Mouse (Mus musculus) gastrocnemius, adult 8-10 months (tissue): Measurements from ENCODE around the gene Egln1. TPM values are rescaled to one million over a fixed set of nuclear protein-coding genes. Genes with fewer than 3 reads are reported as not detected.

Experiments used
- DNase-seq, 2 experiments: peaks; one replicate each; pipeline ENCODE4 v3.0.0; 2022; ENCODE audit warnings: low spot score in 2 of 2
- total RNA-seq, 4 experiments: library from RNA; stranded (reverse); gene quantifications; 2 replicates each; pipeline ENCODE4 v1.2.4; 2022

Gene Egln1
- total RNA-seq, 4 experiments from 2014 or later = 170 to 209 (median 181) TPM

DNA sequence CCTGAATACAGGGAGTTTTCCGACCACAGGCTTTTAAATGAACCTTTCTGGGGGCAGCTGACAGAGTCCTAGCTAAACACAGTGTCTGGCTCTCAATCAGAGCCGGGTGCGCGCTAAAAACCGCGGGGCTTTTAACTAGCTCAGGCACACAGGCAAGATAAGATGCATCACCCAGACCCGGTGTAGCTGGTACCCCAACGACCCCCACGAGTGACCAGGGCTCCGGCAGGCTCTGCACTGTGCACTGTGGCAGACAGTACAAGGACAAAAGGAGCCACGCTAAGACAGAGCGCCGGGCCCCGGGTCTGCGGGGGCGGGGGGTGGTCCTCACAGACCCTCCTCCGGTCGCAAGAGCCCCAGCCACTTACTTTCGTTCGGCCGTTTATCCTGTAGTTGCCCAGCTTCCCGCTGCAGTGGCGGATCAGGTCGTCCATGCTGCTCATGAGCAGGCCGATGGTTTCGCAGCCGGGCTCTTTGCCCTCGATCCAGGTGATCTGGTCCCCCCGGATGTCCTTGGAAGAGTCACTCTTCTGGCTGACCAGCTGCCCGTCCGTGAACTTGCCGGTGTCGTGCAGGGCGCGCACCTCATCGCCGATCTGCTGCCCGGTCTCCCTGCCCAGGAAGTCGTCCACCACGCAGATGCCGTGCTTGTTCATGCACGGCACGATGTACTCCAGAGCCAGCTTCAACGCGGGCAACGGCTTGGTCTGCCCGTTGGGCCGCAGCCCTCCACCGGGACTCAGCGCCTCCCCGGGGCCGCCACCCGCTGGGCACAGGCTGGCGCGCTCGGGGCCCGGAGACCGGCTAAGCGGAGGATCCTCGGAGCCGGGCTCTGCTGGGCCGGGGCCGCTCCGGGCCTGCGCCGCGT lies 1.0 kb downstream of the Egln1 start:
- peak in 1 of 2 experiments; percentile 22 for DNase-seq

- no peak for DNase-seq
These were observed 4.7 kb downstream of the Egln1 start for GRCm38 (mm10) chr8:124944406-124944805.

DNA sequence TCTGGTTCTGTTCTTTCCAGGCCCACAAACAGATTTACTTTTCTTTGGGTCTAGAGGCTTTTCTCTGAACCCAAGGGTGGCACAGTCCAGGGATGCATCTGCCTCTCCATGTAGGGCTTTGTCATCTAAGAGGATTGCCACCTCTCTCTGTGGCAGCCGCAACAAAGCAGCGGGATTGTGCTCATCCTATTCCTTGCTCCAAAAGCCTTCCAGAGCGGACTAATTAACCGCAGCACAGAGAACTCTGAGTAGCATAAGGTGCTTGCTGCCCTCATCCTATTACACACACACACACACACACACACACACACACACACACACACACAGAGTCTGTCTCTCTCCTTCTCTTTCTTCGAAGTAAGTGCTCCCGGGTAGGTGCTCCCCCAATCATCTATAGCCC lies 5.3 kb downstream of the Egln1 start:
- no peak for DNase-seq

GRCm38 (mm10) chr8:124937293-124937692 lies 11.8 kb downstream of the Egln1 start:
- no peak for DNase-seq

- no peak for DNase-seq
These were observed 12.4 kb downstream of the Egln1 start for GRCm38 (mm10) chr8:124936699-124937098.

DNA sequence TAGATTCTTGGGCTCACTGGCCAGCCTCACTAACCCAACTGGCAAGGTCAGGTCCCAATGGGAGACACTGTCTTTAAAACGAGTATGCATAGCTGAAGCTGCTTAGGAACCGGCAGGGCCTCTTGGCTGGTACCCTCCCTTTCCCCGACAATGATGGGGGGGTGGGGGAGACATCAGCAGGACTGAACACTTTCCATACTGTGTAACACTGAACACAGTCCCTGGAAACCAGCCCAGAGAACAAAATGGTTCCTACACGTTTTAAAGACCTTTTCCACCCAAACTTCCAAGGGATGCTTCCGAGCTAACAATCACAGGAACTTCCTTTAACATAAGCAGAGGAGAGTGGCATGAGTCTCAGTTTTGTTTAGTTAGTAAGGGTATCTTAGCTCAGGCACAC lies 14.0 kb downstream of the Egln1 start:
- no peak for DNase-seq

DNA sequence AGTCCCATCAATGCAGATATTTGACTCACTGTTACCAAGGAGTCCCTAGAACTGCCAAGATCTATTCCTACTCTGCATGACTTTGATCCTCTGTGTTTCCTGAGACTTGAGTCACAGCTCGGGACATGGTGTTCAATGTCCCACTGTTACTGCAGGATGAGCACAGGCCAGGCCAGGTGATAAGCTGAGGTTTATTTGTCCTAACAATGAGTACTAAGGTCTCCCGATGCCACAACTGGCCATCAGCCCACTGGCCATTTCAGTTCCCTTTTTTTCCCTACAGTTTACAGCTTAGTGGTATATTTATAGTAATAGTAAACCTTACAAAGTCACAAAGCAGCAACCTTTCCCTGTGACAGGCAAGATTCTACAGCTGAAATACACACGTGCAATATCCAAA lies 16.7 kb downstream of the Egln1 start:
- DNase-seq = no peak

GRCm38 (mm10) chr8:124930649-124931048 lies 18.5 kb downstream of the Egln1 start:
- no peak for DNase-seq

DNA sequence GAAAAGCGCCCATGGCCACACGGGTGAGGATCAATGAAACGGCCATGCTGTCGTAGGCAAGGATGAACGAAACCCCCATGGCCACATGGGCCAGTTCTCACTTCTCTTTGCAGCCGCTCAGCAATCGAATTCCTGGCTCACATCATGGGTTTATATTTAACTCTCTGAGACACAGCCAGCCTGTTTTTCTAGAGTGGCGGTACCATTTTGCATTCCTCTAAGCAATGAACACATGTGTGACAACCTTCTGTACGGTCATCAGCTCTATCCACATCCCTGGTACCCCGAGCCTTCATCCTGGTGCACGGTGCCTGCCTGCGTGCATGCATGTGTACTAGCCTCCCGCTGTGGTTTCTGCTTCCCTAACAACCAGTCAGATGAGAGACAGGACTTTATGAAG lies 19.0 kb downstream of the Egln1 start:
- no peak for DNase-seq

DNA sequence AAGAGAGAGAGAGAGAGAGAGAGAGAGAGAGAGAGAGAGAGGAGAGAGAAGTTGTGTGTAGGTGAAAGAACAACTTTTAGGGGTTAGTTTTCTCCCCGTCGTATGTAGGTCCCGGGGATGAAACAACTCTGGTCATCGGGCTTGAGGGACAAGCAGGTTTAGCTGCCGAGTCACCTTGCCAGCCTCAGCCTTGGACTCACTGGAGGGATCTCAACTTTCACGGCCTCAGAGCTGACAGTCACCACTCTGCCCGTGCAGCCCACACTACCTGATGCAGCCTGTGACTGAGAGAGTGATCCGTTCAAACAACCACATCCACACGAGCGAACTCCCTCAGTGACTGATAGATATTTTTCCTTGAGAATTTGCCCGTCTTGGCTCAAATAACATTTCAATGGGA lies 20.1 kb downstream of the Egln1 start:
- peak in 1 of 2 experiments; percentile 47 for DNase-seq

DNA sequence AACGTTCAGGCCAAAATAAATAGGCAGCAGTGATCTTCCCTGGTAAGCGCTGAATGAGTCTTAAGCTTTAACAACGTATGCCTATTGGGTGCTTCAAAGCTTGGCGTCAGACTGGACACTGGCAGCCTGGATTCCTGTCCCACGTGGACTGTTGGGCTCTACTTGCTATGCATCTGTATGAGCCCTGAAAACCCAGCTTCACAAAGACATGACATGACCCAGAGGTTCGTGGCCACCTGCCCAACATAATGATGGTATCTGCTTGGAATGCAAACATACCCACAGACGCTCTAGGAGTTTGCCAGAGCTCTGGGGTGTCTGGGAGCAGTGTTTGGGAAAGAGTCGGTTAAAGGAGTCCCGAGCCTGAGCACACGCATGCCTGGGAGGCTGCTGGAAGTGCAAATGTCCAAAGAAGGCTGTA lies 22.8 kb downstream of the Egln1 start:
- DNase-seq = peak in 1 of 2 experiments; percentile 42

GRCm38 (mm10) chr8:124925544-124926266 lies 23.4 kb downstream of the Egln1 start:
- no peak for DNase-seq

DNA sequence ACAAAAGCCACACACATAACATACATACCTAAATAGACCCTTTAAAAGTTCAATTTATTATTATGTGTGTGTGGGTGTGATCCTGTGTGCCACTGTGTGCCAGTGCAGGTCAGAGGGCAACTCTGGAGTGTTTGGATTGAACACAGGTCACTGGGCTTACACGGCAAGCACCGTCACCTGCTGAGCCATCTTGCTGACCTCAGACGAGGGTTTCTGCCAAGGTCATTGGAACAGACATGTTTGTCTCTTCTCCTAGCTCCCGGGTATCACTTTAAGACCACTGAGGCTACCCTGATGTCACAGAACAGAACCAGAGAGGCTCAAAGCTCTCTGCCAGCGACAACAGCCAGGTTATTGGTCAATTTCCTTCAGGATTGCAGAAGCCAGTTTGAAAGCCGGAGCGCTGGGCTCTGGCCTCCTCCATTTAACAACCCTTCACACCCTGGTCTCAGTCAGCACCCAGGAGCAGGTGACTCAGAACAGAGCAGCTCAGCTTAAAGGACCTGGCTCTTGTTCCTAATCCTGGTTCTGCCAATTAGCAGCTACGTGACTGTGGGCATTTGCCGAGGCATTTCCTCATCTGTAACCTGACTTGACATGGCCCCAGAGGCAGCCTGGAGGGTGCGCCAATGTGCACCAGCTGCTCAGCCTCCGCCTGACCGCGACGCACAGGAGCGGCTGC lies 25.0 kb downstream of the Egln1 start:
- DNase-seq = peak; percentile 68 to 78

DNA sequence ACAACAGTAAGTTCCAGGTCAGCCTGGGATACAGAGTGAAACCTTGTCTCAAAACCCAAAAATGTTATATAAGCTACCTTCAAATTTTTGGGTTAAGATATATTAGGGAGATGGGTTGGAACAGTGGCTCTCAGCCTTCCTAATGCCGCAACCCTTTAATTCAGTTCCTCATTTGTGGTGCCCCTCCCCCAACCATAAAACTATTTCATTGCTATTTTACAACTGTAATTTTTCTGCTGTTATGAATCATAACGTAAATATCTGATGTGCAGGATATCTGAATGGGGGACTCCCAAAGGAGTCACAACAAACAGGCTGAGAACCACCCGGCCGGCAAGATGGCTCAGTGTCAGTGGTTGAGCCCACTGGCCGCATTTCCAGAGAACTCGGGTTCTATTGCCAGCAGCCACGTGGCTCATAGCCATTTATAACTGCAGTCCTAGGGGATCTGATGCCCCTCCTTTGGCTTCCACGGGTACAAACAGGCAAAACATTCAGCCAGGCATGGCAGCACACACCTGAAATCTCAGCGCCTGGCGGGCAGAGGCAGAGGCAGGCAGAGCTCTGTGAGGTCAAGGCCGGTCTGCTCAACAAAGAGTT lies 26.5 kb downstream of the Egln1 start:
- DNase-seq = no peak

DNA sequence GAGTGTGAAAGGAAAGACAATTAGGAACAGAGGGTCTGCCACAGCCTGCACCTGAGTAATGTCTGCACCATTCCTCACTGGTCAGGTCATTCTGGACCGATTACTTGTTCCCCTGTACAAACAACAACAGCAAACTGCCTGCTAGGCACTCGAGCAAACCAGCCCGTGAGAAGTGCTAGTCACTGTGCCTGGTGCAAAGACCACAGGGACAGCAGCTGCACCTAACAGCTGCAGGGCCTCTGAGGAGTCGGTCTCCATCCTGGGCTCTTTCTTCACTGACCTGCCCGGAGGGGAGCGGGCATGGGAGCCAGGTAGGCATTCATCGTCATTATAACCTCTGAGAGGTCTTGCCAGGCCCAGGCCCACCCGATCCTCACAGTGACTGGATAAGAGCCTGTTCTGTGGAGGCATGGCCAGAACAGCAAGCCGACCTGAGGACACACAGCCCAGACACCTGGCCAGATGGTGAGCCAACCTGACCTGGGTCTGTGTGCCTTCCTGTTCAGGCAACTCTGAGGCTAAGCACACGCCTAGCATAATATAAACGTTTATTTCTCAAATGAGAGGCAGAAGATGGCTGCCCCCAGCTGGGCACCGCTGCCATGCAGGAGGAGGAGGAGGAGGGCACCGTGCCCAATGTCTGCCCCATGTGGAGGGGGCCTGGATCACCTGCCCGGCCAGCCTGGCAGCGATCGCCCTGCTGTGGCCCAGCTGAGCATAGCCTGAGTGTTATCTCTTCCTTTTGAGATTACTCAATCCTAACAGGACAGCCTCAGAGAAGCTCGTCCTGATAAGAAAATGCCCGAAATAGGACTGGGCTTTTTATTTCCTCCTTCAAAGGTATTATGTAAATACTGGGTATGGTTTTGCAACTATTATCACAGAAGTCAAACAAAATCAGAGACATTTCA lies 27.5 kb downstream of the Egln1 start:
- peak in 1 of 2 experiments; percentile 38 for DNase-seq

DNA sequence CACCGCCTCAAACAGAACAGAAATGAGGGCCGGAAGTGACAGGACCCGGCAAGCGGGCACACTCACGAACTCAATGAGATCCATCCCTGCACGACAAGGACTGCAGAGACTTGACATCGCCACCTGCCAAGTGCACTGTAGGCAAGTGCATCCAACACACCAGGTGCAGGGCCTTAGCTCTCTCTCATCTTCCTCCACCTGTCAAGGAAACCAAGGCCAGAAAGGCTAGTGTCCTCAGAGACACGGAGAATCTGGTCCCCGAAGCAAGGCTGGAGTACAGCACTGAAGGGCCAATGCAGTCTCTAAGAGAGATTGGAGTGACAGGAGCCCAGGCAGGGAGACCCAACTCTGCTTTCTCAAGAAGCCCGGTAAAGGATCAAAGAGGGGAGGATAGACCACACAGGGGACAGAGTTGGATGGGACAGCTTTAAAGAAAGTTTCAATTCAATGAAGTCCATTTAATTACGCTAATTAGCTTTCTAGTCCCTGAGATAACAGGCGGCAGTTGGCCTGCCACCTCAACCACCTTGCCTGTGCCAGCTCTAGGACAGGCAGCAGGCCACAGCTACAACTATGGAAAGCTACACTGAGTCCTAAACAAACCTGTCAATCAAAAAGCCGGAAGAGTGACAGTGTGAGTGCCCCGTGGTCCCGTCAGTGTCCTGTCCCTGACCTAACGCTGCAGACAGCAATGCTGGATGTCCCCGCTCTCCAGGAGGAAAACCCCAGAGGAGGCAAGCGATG lies 31.2 kb downstream of the Egln1 start:
- DNase-seq = no peak

DNA sequence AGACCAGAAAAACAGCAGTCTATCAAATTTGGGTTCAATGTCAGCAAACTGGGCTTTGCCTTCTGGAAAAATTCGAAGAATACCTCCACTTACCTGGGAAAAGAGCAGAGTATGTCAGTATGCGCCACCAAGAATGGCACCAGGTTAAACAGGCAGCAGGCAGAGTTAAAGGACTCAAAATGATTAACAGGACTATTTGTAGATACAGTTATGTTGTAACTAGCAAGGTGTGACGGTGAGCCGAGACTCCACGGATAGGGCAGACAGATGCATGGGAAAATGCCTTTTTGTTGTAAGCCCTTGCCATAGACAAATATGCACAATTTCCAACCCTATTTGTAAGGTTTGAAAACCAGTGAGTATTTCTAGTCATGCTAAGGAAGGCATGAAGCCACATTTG lies 35.1 kb downstream of the Egln1 start:
- no peak for DNase-seq

DNA sequence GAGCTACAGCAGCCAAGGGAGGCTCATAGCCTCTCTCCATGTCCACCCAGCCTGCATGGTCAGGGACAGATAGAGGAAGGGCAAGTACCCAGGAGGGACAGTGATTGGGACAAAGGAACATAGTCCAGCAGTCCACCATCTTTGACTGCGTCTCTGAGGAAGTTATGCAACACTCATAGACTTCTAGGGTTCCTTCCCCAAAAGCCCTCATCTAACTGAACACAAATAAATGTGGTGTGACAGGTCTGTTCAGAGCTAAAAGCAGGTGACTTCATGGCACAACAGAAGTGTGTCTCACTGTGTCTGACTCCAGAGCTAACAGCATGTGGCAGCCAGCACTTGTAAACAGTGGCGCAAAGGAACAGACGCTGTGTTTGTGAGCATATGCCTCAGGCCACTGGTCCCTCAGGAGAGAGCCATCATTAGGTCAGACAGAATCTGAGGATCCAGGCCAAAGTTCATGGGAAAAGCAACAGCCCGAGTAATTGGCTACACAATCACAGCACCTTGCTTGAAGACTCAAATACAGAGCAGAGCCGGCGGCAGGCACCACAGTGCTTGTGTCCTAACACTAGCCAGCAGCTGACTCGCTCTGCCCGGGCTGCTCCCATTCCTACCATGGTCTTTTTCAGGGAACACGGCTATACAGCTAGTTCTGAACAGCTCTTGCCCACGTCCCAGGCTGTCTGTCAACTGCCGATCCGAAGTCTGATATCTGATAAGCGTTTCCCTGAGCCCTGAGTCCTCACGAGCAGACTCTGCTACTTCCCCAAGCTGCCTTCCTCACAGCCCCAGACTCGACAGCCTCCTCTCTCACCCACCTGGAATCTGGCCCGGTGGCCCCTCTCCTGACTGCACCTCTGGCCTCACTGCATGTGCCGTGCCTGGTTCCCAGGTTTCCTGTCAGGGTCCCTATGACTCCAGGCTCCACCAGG lies 36.9 kb downstream of the Egln1 start:
- no peak for DNase-seq

DNA sequence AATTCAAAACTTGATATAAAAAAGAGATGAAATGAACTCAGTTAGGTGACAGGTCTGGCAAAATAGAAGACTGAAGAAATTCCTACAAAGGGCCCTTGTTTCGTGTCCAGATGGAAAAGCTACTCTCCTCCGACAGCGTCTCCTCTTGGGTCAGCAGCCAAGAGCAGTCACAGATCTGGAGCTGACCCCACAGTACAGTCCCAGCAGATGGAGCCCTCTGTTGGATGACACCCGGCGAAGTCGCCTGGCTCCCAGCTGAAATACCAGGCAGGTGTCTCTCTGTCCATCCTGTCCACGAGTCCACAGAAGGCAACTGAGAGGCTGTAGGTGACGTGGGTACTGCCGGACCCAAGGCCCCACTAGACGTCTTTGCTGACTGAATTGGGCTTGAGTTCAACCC lies 38.8 kb downstream of the Egln1 start:
- DNase-seq = no peak
